Mouse (Mus musculus) heart, embryonic 12.5 days (tissue): ENCODE data around the gene Sdr42e1. TPM values are rescaled to one million over a fixed set of nuclear protein-coding genes. Genes with fewer than 3 reads are reported as not detected.

Experiments
- ATAC-seq: fragments of 200-750 bp; cut with Nextera tagmentation; 2 replicates; pipeline ENCODE4 v1.8.0; 2017; ENCODE audit warnings: moderate TSS enrichment, moderate library complexity; ENCODE audit not compliant: insufficient number of reproducible peaks, low FRiP score
- H3K27ac ChIP-seq: fragments of 300-500 bp; sonication (generic); 2 replicates; pipeline ENCODE4 v1.5.1; 2016; ENCODE audit warnings: mild to moderate bottlenecking, moderate library complexity; ENCODE audit not compliant: poor library complexity, severe bottlenecking
- H3K27me3 ChIP-seq: fragments of 300-500 bp; sonication (generic); replicated peaks from 2 replicates; pipeline ENCODE4 v1.6.1; 2016; ENCODE audit warnings: mild to moderate bottlenecking, moderate library complexity
- H3K36me3 ChIP-seq: fragments of 300-500 bp; sonication (generic); 2 replicates; pipeline ENCODE4 v1.6.1; 2016; ENCODE audit warnings: mild to moderate bottlenecking, moderate library complexity
- H3K4me1 ChIP-seq: fragments of 300-500 bp; sonication (generic); replicated peaks from 2 replicates; pipeline ENCODE4 v1.6.1; 2016; ENCODE audit warnings: mild to moderate bottlenecking
- H3K4me2 ChIP-seq: fragments of 300-500 bp; sonication (generic); 2 replicates; pipeline ENCODE4 v1.6.1; 2016; ENCODE audit warnings: mild to moderate bottlenecking, moderate library complexity
- H3K4me3 ChIP-seq: fragments of 300-500 bp; sonication (generic); 2 replicates; pipeline ENCODE4 v1.5.1; 2016; ENCODE audit warnings: mild to moderate bottlenecking
- H3K9ac ChIP-seq: fragments of 300-500 bp; sonication (generic); 2 replicates; pipeline ENCODE4 v1.6.1; 2016; ENCODE audit warnings: mild to moderate bottlenecking, moderate library complexity
- H3K9me3 ChIP-seq: fragments of 300-500 bp; sonication (generic); replicated peaks from 2 replicates; pipeline ENCODE4 v1.6.1; 2016; ENCODE audit warnings: mild to moderate bottlenecking, moderate library complexity
- WGBS: fragments of 180-500 bp; shearing (Covaris S2); methylation state at CpG from one replicate; pipeline ENCODE4 v1.1.7; 2016; 5-methylcytosine and 5-hydroxymethylcytosine counted together
- polyA plus RNA-seq: library from polyadenylated mRNA; unstranded; fragments of >200 nt; fragmentation: Nextera tagmentation; extraction: Ambion mirVana; gene quantifications from 2 replicates; pipeline ENCODE4 v1.2.1, GENCODE M21; 2016

Gene Sdr42e1
- 0.65 and 0.68 TPM in 2 replicates for polyA plus RNA-seq

- H3K4me3 ChIP-seq = peak within 1 kb of the TSS; percentile 58
- WGBS = 12% methylated on average over 17 of the region's 17 CpGs
- H3K4me2 ChIP-seq = peak within 1 kb of the TSS; percentile 75
- H3K9ac ChIP-seq = peak within 1 kb of the TSS; percentile 72
- H3K36me3 ChIP-seq = no peaks in the 10 kb centered on the region
- no peak within 1 kb of the TSS for H3K27ac ChIP-seq
- H3K4me1 ChIP-seq = no peaks in the 10 kb centered on the region
- peaks cover 6% of the 10 kb centered on the region; the same call in 1 of the 2 replicates for H3K27me3 ChIP-seq
- H3K9me3 ChIP-seq = no peaks in the 10 kb centered on the region
- no peak for ATAC-seq
Measured at GRCm38 (mm10) chr8:117673430-117673830, at the start of gene Sdr42e1. TSS of gene Sdr42e1 (minus strand) at chr8:117673689.

- Histone ChIP-seq H3K27me3 (no peaks in the 10 kb centered on the region), H3K4me1 (no peaks in the 10 kb centered on the region), H3K9me3 (peaks cover 6% of the 10 kb centered on the region; the same call in 1 of the 2 replicates), H3K27ac (no peak overlapping the region), H3K4me3 (no peak overlapping the region), H3K36me3 (no peaks in the 10 kb centered on the region), H3K9ac (no peak overlapping the region), H3K4me2 (no peak overlapping the region)
- no peak for ATAC-seq
- WGBS = 73% methylated on average over 14 of the region's 14 CpGs
Measured at GRCm38 (mm10) chr8:117718152-117718860, 44.8 kb upstream of the Sdr42e1 start.

- H3K4me1 ChIP-seq = no peaks in the 10 kb centered on the region
- ATAC-seq = no peak
- no peak overlapping the region for H3K9ac ChIP-seq
- no peaks in the 10 kb centered on the region for H3K36me3 ChIP-seq
- H3K27ac ChIP-seq = no peak overlapping the region
- no peak overlapping the region for H3K4me3 ChIP-seq
- no peaks in the 10 kb centered on the region for H3K27me3 ChIP-seq
- 71% methylated on average over 5 of the region's 5 CpGs for WGBS
- H3K4me2 ChIP-seq = no peak overlapping the region
- H3K9me3 ChIP-seq = 0 out of 2 replicates have a peak, but pooled peaks cover 6% of the 10 kb centered on the region
Measured at GRCm38 (mm10) chr8:117715896-117716295, 42.4 kb upstream of the Sdr42e1 start.

GRCm38 (mm10) chr8:117714604-117715003 is 41.1 kb upstream of the Sdr42e1 start:
- H3K9me3 ChIP-seq = 0 out of 2 replicates have a peak, but pooled peaks cover 2% of the 10 kb centered on the region
- H3K4me1 ChIP-seq = no peaks in the 10 kb centered on the region
- no peak overlapping the region for H3K9ac ChIP-seq
- H3K4me2 ChIP-seq = no peak overlapping the region
- no peak overlapping the region for H3K4me3 ChIP-seq
- no peaks in the 10 kb centered on the region for H3K36me3 ChIP-seq
- ATAC-seq = no peak
- WGBS = 84% methylated on average over 5 of the region's 5 CpGs
- H3K27me3 ChIP-seq = no peaks in the 10 kb centered on the region
- no peak overlapping the region for H3K27ac ChIP-seq

GRCm38 (mm10) chr8:117712226-117712625 is 38.7 kb upstream of the Sdr42e1 start:
- Histone ChIP-seq H3K9me3 (0 out of 2 replicates have a peak, but pooled peaks cover 2% of the 10 kb centered on the region), H3K9ac (no peak overlapping the region), H3K27ac (no peak overlapping the region), H3K27me3 (no peaks in the 10 kb centered on the region), H3K4me2 (no peak overlapping the region), H3K4me3 (no peak overlapping the region), H3K36me3 (no peaks in the 10 kb centered on the region), H3K4me1 (no peaks in the 10 kb centered on the region)
- no peak for ATAC-seq
- 55% methylated on average over 5 of the region's 5 CpGs for WGBS

- ATAC-seq = no peak
- Histone ChIP-seq H3K4me3 (no peak overlapping the region), H3K9ac (no peak overlapping the region), H3K4me2 (no peak overlapping the region), H3K4me1 (no peaks in the 10 kb centered on the region), H3K9me3 (no peaks in the 10 kb centered on the region), H3K36me3 (no peaks in the 10 kb centered on the region), H3K27me3 (no peaks in the 10 kb centered on the region), H3K27ac (no peak overlapping the region)
- 72% methylated on average over 4 of the region's 4 CpGs for WGBS
Measured at GRCm38 (mm10) chr8:117706141-117706540, 32.7 kb upstream of the Sdr42e1 start.

GRCm38 (mm10) chr8:117702701-117703100 is 29.2 kb upstream of the Sdr42e1 start:
- no peak for ATAC-seq
- Histone ChIP-seq H3K27ac (no peak overlapping the region), H3K9me3 (no peaks in the 10 kb centered on the region), H3K4me2 (no peak overlapping the region), H3K9ac (no peak overlapping the region), H3K36me3 (no peaks in the 10 kb centered on the region), H3K4me3 (no peak overlapping the region), H3K4me1 (no peaks in the 10 kb centered on the region), H3K27me3 (no peaks in the 10 kb centered on the region)
- 74% methylated on average over 10 of the region's 10 CpGs for WGBS

- no peak within 1 kb of the TSS for H3K9ac ChIP-seq
- no peak for ATAC-seq
- no peak within 1 kb of the TSS for H3K4me3 ChIP-seq
- H3K4me1 ChIP-seq = no peaks in the 10 kb centered on the region
- no peaks in the 10 kb centered on the region for H3K27me3 ChIP-seq
- H3K27ac ChIP-seq = no peak within 1 kb of the TSS
- H3K36me3 ChIP-seq = no peaks in the 10 kb centered on the region
- H3K4me2 ChIP-seq = no peak within 1 kb of the TSS
- 60% methylated on average over 13 of the region's 13 CpGs for WGBS
- no peaks in the 10 kb centered on the region for H3K9me3 ChIP-seq
Measured at GRCm38 (mm10) chr8:117701859-117702258, 28.4 kb upstream of the Sdr42e1 start, which contains the start of gene Hsd17b2. TSS of gene Hsd17b2 (plus strand) at chr8:117701904.

- Histone ChIP-seq H3K36me3 (no peaks in the 10 kb centered on the region), H3K9ac (no peak overlapping the region), H3K9me3 (no peaks in the 10 kb centered on the region), H3K4me1 (no peaks in the 10 kb centered on the region), H3K4me3 (no peak overlapping the region), H3K27ac (no peak overlapping the region), H3K27me3 (no peaks in the 10 kb centered on the region), H3K4me2 (no peak overlapping the region)
- WGBS = 80% methylated on average over 8 of the region's 8 CpGs
- ATAC-seq = no peak
Measured at GRCm38 (mm10) chr8:117701246-117701645, 27.8 kb upstream of the Sdr42e1 start.

- H3K9ac ChIP-seq = no peak overlapping the region
- H3K36me3 ChIP-seq = no peaks in the 10 kb centered on the region
- H3K27me3 ChIP-seq = no peaks in the 10 kb centered on the region
- H3K9me3 ChIP-seq = no peaks in the 10 kb centered on the region
- H3K4me3 ChIP-seq = no peak overlapping the region
- H3K4me1 ChIP-seq = no peaks in the 10 kb centered on the region
- ATAC-seq = no peak
- 75% methylated on average over 8 of the region's 8 CpGs for WGBS
- H3K27ac ChIP-seq = no peak overlapping the region
- no peak overlapping the region for H3K4me2 ChIP-seq
Measured at GRCm38 (mm10) chr8:117700699-117701098, 27.2 kb upstream of the Sdr42e1 start.

GRCm38 (mm10) chr8:117697248-117697647 is 23.8 kb upstream of the Sdr42e1 start:
- Histone ChIP-seq H3K4me3 (no peak overlapping the region), H3K4me1 (no peaks in the 10 kb centered on the region)
- 36% methylated on average over 5 of the region's 5 CpGs for WGBS

GRCm38 (mm10) chr8:117695636-117696035 is 22.1 kb upstream of the Sdr42e1 start:
- Histone ChIP-seq H3K4me1 (no peaks in the 10 kb centered on the region), H3K27ac (no peak overlapping the region), H3K36me3 (no peaks in the 10 kb centered on the region), H3K27me3 (no peaks in the 10 kb centered on the region), H3K9me3 (no peaks in the 10 kb centered on the region), H3K9ac (no peak overlapping the region), H3K4me2 (no peak overlapping the region), H3K4me3 (no peak overlapping the region)
- WGBS = 71% methylated on average over 1 of the region's 1 CpGs
- no peak for ATAC-seq

More at GRCm38 (mm10) chr8:117697248-117697647, 23.8 kb upstream of the Sdr42e1 start:
- Histone ChIP-seq H3K36me3 (no peaks in the 10 kb centered on the region), H3K4me2 (no peak overlapping the region), H3K27ac (no peak overlapping the region), H3K27me3 (no peaks in the 10 kb centered on the region), H3K9me3 (no peaks in the 10 kb centered on the region), H3K9ac (no peak overlapping the region)
- ATAC-seq = no peak
